Mouse (Mus musculus): ENCODE measurements around the gene Dcaf12l2. TPM values are rescaled to one million over a fixed set of nuclear protein-coding genes. Genes with fewer than 3 reads are reported as not detected.

The Dcaf12l2 gene
- total RNA-seq (2021): not detected
- long read RNA-seq, experiment 1: 0 reads
- long read RNA-seq, experiment 2: 0 reads

- H3K4me3 ChIP-seq: peak within 1 kb of the TSS; percentile 64
- H3K27ac ChIP-seq: no peak within 1 kb of the TSS
- intact Hi-C loops (cut with DNase I): no loop called here
- no peak for TF ChIP-seq CTCF (IDR thresholded peaks at IDR 0.05)
- peak; percentile 34 for DNase-seq
These were observed at the start of gene Dcaf12l2 for GRCm38 (mm10) chrX:44367646-44368521. Dcaf12l2 (minus strand) TSS chrX:44368342.

GRCm38 (mm10) chrX:44367280-44367645 is 879 bp downstream of the Dcaf12l2 start:
- Histone ChIP-seq H3K4me3 (peak overlapping the region; percentile 64), H3K27ac (no peak overlapping the region)
- TF ChIP-seq CTCF (IDR thresholded peaks at IDR 0.05): no peak
- no peak for DNase-seq
- intact Hi-C loops (cut with DNase I): no loop called here
